Mouse (Mus musculus) midbrain, embryonic 15.5 days (tissue): ENCODE measurements around the gene Gdnf. TPM values are rescaled to one million over a fixed set of nuclear protein-coding genes. Genes with fewer than 3 reads are reported as not detected.

Source experiments
- ATAC-seq: fragments of 200-750 bp; cut with Nextera tagmentation; replicated peaks from 2 replicates; pipeline ENCODE4 v1.8.0; 2017; ENCODE audit warnings: moderate TSS enrichment
- H3K27ac ChIP-seq: fragments of 300-500 bp; sonication (generic); 2 replicates; pipeline ENCODE4 v1.5.1; 2015; ENCODE audit warnings: mild to moderate bottlenecking, inconsistent platforms
- H3K27me3 ChIP-seq: fragments of 300-500 bp; sonication (generic); replicated peaks from 2 replicates; pipeline ENCODE4 v1.6.1; 2015; ENCODE audit warnings: inconsistent platforms
- H3K36me3 ChIP-seq: fragments of 300-500 bp; sonication (generic); replicated peaks from 2 replicates; pipeline ENCODE4 v1.6.1; 2015; ENCODE audit warnings: inconsistent platforms
- H3K4me1 ChIP-seq: fragments of 300-500 bp; sonication (generic); 2 replicates; pipeline ENCODE4 v1.6.1; 2015; ENCODE audit warnings: inconsistent platforms
- H3K4me2 ChIP-seq: fragments of 300-500 bp; sonication (generic); 2 replicates; pipeline ENCODE4 v1.6.1; 2015; ENCODE audit warnings: inconsistent platforms, mild to moderate bottlenecking, moderate library complexity
- H3K4me3 ChIP-seq: fragments of 300-500 bp; sonication (generic); 2 replicates; pipeline ENCODE4 v1.5.1; 2015; ENCODE audit warnings: mild to moderate bottlenecking, inconsistent platforms
- H3K9ac ChIP-seq: fragments of 300-500 bp; sonication (generic); 2 replicates; pipeline ENCODE4 v1.6.1; 2015; ENCODE audit warnings: mild to moderate bottlenecking, inconsistent platforms
- H3K9me3 ChIP-seq: fragments of 300-500 bp; sonication (generic); 2 replicates; pipeline ENCODE4 v1.6.1; 2016; ENCODE audit warnings: inconsistent platforms
- WGBS: fragments of 180-500 bp; shearing (Covaris S2); methylation state at CpG from one replicate; pipeline ENCODE4 v1.1.7; 2015; ENCODE audit warnings: mixed read lengths; 5-methylcytosine and 5-hydroxymethylcytosine counted together
- polyA plus RNA-seq: library from polyadenylated mRNA; unstranded; fragments of >200 nt; fragmentation: Nextera tagmentation; extraction: Ambion mirVana; gene quantifications from 2 replicates; pipeline ENCODE4 v1.2.1, GENCODE M21; 2015

The Gdnf gene
- polyA plus RNA-seq, 1 experiment from 2014 or later, result 0.08 TPM

DNA sequence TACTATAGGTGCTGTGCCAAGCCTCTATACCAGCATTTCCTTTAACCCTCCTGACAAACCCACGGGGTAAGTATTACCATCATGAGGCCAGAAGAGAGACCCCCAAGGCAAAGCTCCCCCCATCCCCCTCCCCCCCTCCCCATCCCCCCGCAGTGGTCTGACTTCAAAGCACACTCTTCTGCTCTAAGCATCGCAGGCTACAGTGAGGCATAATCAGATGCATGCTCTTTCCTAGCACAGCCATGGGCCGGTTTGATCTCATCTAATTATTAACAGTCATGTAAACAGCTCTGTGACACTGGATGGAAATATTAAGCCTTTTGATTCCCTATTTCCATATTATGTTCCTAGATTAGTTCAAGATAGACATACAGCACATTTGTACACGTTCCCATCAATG lies 61.8 kb downstream of the Gdnf start:
- Histone ChIP-seq H3K4me1 (peaks cover under 1% of the 10 kb centered on the region; the same call in 1 of the 2 replicates), H3K9ac (no peak overlapping the region), H3K4me3 (no peak overlapping the region), H3K27me3 (no peaks in the 10 kb centered on the region), H3K4me2 (no peak overlapping the region), H3K36me3 (no peaks in the 10 kb centered on the region), H3K27ac (no peak overlapping the region), H3K9me3 (no peaks in the 10 kb centered on the region)
- 47% methylated on average over 5 of the region's 5 CpGs for WGBS
- peak; percentile 70 for ATAC-seq

DNA sequence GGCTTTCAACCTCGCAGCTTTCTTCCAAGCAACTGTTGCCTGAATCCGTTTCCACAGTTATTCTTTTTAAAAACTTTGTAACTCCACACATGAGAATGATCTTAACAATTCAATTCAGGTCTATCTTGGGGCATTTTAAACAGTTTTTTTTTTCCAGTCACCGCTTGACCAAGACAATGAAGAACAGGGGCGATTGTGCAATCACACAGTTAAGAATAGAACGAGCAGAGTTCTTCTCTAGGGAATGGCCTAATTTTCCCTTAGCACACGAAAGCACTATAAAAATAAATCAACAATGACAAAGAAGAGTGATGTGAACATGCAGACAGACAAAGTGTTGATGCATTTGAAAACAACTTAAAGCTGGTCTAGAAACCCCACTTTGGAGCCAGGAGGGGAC lies 65.2 kb downstream of the Gdnf start:
- WGBS, result 73% methylated on average over 6 of the region's 6 CpGs
- no peak overlapping the region for H3K27ac ChIP-seq
- H3K4me3 ChIP-seq, result no peak overlapping the region
- H3K9me3 ChIP-seq, result no peaks in the 10 kb centered on the region
- peaks cover 14% of the 10 kb centered on the region for H3K4me1 ChIP-seq
- H3K9ac ChIP-seq, result no peak overlapping the region
- no peak for ATAC-seq
- H3K36me3 ChIP-seq, result no peaks in the 10 kb centered on the region
- H3K4me2 ChIP-seq, result no peak overlapping the region
- no peaks in the 10 kb centered on the region for H3K27me3 ChIP-seq

DNA sequence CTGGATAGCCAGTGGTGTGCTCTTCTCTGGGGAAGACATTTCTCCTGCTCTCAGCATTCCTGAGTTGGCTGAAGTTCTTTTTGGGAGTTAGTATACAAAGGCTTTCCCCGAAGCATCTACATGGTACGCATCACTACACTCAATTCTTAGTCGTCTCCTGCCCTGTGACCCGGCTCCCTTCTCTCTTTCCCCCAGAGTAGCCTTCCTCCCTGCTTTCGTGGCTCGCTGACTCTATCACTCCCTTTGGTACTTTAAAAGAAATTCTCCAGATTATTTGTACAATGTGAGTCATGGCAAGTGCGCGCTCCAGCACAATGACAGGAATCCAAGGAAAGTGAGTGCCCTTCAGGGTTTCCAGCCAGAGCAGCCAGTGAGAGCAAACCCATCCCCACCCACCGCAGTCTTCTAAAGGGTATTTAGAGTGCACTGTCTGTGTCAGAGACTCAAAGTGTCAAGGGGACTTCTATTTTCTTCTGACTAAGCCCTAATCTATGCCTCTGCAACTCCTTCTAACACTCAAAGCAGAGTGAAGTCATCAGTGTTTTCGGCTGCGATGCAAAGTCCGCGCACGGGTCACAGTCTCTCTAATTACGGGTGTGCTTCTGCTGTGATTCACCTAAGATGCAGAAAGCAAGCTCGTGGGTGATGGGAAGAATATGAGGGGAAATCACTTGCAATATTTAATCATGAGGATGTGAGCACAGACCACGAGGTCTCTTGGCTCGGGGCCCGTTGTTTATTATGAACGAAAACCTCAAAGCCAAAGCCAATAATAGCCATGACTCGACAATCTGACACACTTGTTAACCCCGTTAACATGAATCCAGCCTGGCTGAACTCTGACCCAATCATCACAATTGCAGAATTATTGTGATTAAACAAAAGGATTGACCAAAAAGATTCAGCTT lies 67.2 kb downstream of the Gdnf start:
- H3K4me1 ChIP-seq, result peaks cover 14% of the 10 kb centered on the region
- H3K9ac ChIP-seq, result no peak overlapping the region; the same call in 1 of the 2 replicates
- H3K36me3 ChIP-seq, result no peaks in the 10 kb centered on the region
- ATAC-seq, result peak; percentile 31
- H3K4me2 ChIP-seq, result peak overlapping the region; percentile 25; the same call in 1 of the 2 replicates
- H3K27me3 ChIP-seq, result no peaks in the 10 kb centered on the region
- no peak overlapping the region for H3K27ac ChIP-seq
- H3K4me3 ChIP-seq, result no peak overlapping the region
- WGBS, result 30% methylated on average over 22 of the region's 22 CpGs
- H3K9me3 ChIP-seq, result no peaks in the 10 kb centered on the region

GRCm38 (mm10) chr15:7878861-7879260 lies 68.2 kb downstream of the Gdnf start:
- no peak overlapping the region for H3K4me2 ChIP-seq
- no peak for ATAC-seq
- H3K4me3 ChIP-seq, result no peak overlapping the region
- WGBS, result 70% methylated on average over 10 of the region's 10 CpGs
- H3K36me3 ChIP-seq, result no peaks in the 10 kb centered on the region
- no peaks in the 10 kb centered on the region for H3K27me3 ChIP-seq
- no peak overlapping the region for H3K27ac ChIP-seq
- peaks cover 14% of the 10 kb centered on the region for H3K4me1 ChIP-seq
- no peak overlapping the region for H3K9ac ChIP-seq
- no peaks in the 10 kb centered on the region for H3K9me3 ChIP-seq

DNA sequence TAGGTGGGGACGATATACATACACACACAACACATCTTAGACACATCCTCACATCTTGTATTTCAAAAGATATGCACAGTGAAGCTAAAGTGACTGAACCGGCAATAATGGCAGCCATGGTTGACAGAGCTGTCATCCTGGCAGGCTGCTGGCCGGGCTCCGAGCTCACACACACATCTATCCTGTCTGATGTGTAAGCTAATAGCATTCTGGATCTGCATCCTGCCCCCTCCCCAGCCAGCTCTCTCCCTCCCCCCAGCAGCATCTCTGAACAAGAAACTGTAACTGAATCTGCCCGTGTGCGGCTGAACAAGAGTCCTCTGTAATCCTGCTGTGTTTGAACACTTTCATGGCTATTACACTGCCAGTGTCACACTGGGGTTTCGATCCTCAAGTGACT lies 69.3 kb downstream of the Gdnf start:
- WGBS, result 42% methylated on average over 7 of the region's 7 CpGs
- Histone ChIP-seq H3K4me3 (no peak overlapping the region), H3K4me2 (no peak overlapping the region), H3K27ac (no peak overlapping the region), H3K27me3 (no peaks in the 10 kb centered on the region), H3K36me3 (no peaks in the 10 kb centered on the region), H3K9ac (no peak overlapping the region), H3K9me3 (no peaks in the 10 kb centered on the region), H3K4me1 (peaks cover 14% of the 10 kb centered on the region)
- peak; percentile 40 for ATAC-seq

GRCm38 (mm10) chr15:7884181-7884580 lies 73.5 kb downstream of the Gdnf start:
- H3K27ac ChIP-seq, result no peak overlapping the region
- no peak overlapping the region for H3K4me2 ChIP-seq
- 93% methylated on average over 11 of the region's 11 CpGs for WGBS
- no peaks in the 10 kb centered on the region for H3K27me3 ChIP-seq
- no peak for ATAC-seq
- no peaks in the 10 kb centered on the region for H3K9me3 ChIP-seq
- H3K9ac ChIP-seq, result no peak overlapping the region
- no peak overlapping the region for H3K4me3 ChIP-seq
- H3K36me3 ChIP-seq, result no peaks in the 10 kb centered on the region
- H3K4me1 ChIP-seq, result no peaks in the 10 kb centered on the region

- Histone ChIP-seq H3K4me1 (no peaks in the 10 kb centered on the region), H3K9me3 (no peaks in the 10 kb centered on the region), H3K4me3 (no peak overlapping the region), H3K9ac (no peak overlapping the region), H3K27me3 (no peaks in the 10 kb centered on the region), H3K4me2 (no peak overlapping the region), H3K36me3 (no peaks in the 10 kb centered on the region), H3K27ac (no peak overlapping the region)
- no peak for ATAC-seq
- 44% methylated on average over 10 of the region's 10 CpGs for WGBS
These were observed 74.5 kb downstream of the Gdnf start for GRCm38 (mm10) chr15:7885106-7885505.

DNA sequence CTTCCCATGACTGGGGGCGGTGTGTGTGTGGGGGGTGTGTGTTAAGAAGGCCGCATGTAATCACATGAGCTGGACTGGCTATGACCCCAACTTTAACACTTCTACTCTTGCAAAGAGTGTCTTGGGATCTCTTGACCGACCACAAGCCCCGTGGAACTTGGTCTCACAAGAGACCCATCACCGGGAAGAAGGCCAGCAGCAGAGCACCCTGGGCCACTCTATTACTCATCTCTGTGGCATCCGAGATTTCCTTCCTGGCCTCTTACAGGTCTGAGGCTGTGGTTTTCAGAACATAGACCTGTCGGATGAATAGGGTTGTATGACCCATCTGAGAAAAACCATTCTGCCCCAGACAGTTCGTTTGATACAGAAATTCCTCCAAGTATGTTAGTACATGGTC lies 75.9 kb downstream of the Gdnf start:
- Histone ChIP-seq H3K36me3 (no peaks in the 10 kb centered on the region), H3K4me2 (no peak overlapping the region), H3K4me3 (no peak overlapping the region), H3K4me1 (no peaks in the 10 kb centered on the region), H3K27ac (no peak overlapping the region), H3K9ac (no peak overlapping the region), H3K27me3 (0 out of 2 replicates have a peak, but pooled peaks cover 3% of the 10 kb centered on the region), H3K9me3 (no peaks in the 10 kb centered on the region)
- 91% methylated on average over 8 of the region's 8 CpGs for WGBS
- no peak for ATAC-seq
